Mouse (Mus musculus) thymus, adult 2 months (tissue): ENCODE data around the gene Prl2a1. TPM values are rescaled to one million over a fixed set of nuclear protein-coding genes. Genes with fewer than 3 reads are reported as not detected.
"Not testable (repeated sequence)": the region's sequence is repeated elsewhere in the genome, so short reads cannot be mapped to it uniquely, and the experiment has no call there.

Source experiments
- DNase-seq: peaks from one replicate; pipeline ENCODE4 v3.0.0; 2021
- H3K27ac ChIP-seq: fragments of 200-500 bp; 2 replicates; pipeline ENCODE4 v1.5.1; 2012; ENCODE audit warnings: low read length, control low read depth; ENCODE audit not compliant: control insufficient read depth, insufficient read depth
- H3K27me3 ChIP-seq: fragments of 200-500 bp; 2 replicates; pipeline ENCODE4 v1.6.1; 2012; ENCODE audit warnings: mild to moderate bottlenecking, low read length, moderate library complexity, mixed read lengths; ENCODE audit not compliant: control insufficient read depth, insufficient read depth
- H3K36me3 ChIP-seq: fragments of 200-500 bp; 2 replicates; pipeline ENCODE4 v1.6.1; 2012; ENCODE audit warnings: mild to moderate bottlenecking, low read length, moderate library complexity; ENCODE audit not compliant: control insufficient read depth, insufficient read depth
- H3K4me1 ChIP-seq: fragments of 200-500 bp; replicated peaks from 2 replicates; pipeline ENCODE4 v1.6.1; 2012; ENCODE audit warnings: low read length; ENCODE audit not compliant: control insufficient read depth, insufficient read depth
- H3K4me3 ChIP-seq: fragments of 200-500 bp; 2 replicates; pipeline ENCODE4 v1.5.1; 2012; ENCODE audit warnings: mild to moderate bottlenecking, low read length, control low read depth, moderate library complexity; ENCODE audit not compliant: control insufficient read depth, insufficient read depth
- CTCF ChIP-seq: fragments of 200-500 bp; IDR thresholded peaks from 2 replicates; pipeline ENCODE4 v1.5.1; 2012; ENCODE audit warnings: mild to moderate bottlenecking, control low read depth, low read length, moderate library complexity, borderline replicate concordance; ENCODE audit not compliant: control insufficient read depth, poor library complexity, insufficient read depth; ENCODE audit errors: extremely low read depth
- POLR2A ChIP-seq: fragments of 200-500 bp; IDR thresholded peaks from 2 replicates; pipeline ENCODE4 v1.6.1; 2012; ENCODE audit warnings: mild to moderate bottlenecking, low read length, control low read depth, moderate library complexity; ENCODE audit not compliant: control insufficient read depth, poor library complexity, insufficient read depth; ENCODE audit errors: extremely low read depth
- WGBS: fragments of 180-500 bp; shearing (Covaris S2); methylation state at CpG from one replicate; pipeline ENCODE4 v1.1.7; 2018; 5-methylcytosine and 5-hydroxymethylcytosine counted together
- polyA plus RNA-seq: library from polyadenylated mRNA; depleted of rRNA; stranded (reverse); fragments of >200 nt; gene quantifications from 2 replicates; pipeline ENCODE4 v1.2.3, GENCODE M21; 2012; rRNA removed

Prl2a1 gene
- not detected in 2 replicates for polyA plus RNA-seq

- Histone ChIP-seq H3K4me1 (no peaks in the 10 kb centered on the region), H3K27me3 (no peaks in the 10 kb centered on the region), H3K27ac (no peak within 1 kb of the TSS), H3K4me3 (no peak within 1 kb of the TSS), H3K36me3 (no peaks in the 10 kb centered on the region)
- TF ChIP-seq POLR2A, result no peak
- no peak for TF ChIP-seq CTCF
- WGBS, result 94% methylated on average over 1 of the region's 1 CpGs
- DNase-seq, result no peak
Observed at GRCm38 (mm10) chr13:27801354-27801753, at the start of gene Prl2a1. Gene Prl2a1 (plus strand): TSS chr13:27801654.

GRCm38 (mm10) chr13:27780704-27781103, 20.8 kb upstream of the Prl2a1 start, which contains the start of gene Prl7c1:
Gene Prl7c1 (minus strand): TSS chr13:27780804.
- H3K4me1 ChIP-seq, H3K27me3 ChIP-seq, H3K36me3 ChIP-seq, H3K27ac ChIP-seq, H3K4me3 ChIP-seq, DNase-seq: not testable (repeated sequence)
- 90% methylated on average over 3 of the region's 3 CpGs for WGBS

GRCm38 (mm10) chr13:27799303-27799702, 2.2 kb upstream of the Prl2a1 start:
- no peak overlapping the region for H3K4me3 ChIP-seq
- no peaks in the 10 kb centered on the region for H3K36me3 ChIP-seq
- no peak for DNase-seq
- no peaks in the 10 kb centered on the region for H3K27me3 ChIP-seq
- no peaks in the 10 kb centered on the region for H3K4me1 ChIP-seq
- TF ChIP-seq CTCF, result no peak
- TF ChIP-seq POLR2A, result no peak
- no peak overlapping the region for H3K27ac ChIP-seq
- 66% methylated on average over 4 of the region's 4 CpGs for WGBS

GRCm38 (mm10) chr13:27802765-27803164, 1.3 kb downstream of the Prl2a1 start:
- Histone ChIP-seq H3K4me3 (no peak overlapping the region), H3K4me1 (no peaks in the 10 kb centered on the region), H3K27me3 (no peaks in the 10 kb centered on the region), H3K27ac (no peak overlapping the region), H3K36me3 (no peaks in the 10 kb centered on the region)
- TF ChIP-seq CTCF (no peak), POLR2A (no peak)
- DNase-seq, result no peak
- 67% methylated on average over 1 of the region's 1 CpGs for WGBS

- no peaks in the 10 kb centered on the region for H3K27me3 ChIP-seq
- 96% methylated on average over 3 of the region's 3 CpGs for WGBS
- TF ChIP-seq POLR2A, result no peak
- no peak for TF ChIP-seq CTCF
- DNase-seq, result no peak
- H3K27ac ChIP-seq, result no peak within 1 kb of the TSS
- no peaks in the 10 kb centered on the region for H3K36me3 ChIP-seq
- H3K4me3 ChIP-seq, result no peak within 1 kb of the TSS
- H3K4me1 ChIP-seq, result no peaks in the 10 kb centered on the region
Observed at GRCm38 (mm10) chr13:27849042-27849441, 47.6 kb downstream of the Prl2a1 start, which contains the start of gene Prl2c1. Gene Prl2c1 (plus strand): TSS chr13:27849342.

Other genes starting within 250 kb of the Prl2a1 start
- gene Prl8a9, start 237.0 kb upstream of the Prl2a1 start, polyA plus RNA-seq, result not detected in 2 replicates
- gene Prl8a1, start 219.5 kb upstream of the Prl2a1 start, polyA plus RNA-seq, result not detected in 2 replicates
- gene Prl7b1, start 191.1 kb upstream of the Prl2a1 start, polyA plus RNA-seq, result not detected in 2 replicates
- gene Prl7a1, start 159.2 kb upstream of the Prl2a1 start, polyA plus RNA-seq, result not detected in 2 replicates
- gene Prl7a2, start 133.6 kb upstream of the Prl2a1 start, polyA plus RNA-seq, result not detected in 2 replicates
- gene Prl7d1, start 84.9 kb upstream of the Prl2a1 start, polyA plus RNA-seq, result not detected in 2 replicates
- not detected in 2 replicates for gene Prl7c1, start 20.9 kb upstream of the Prl2a1 start, polyA plus RNA-seq
- not detected in 2 replicates for gene Prl2c1, start 47.7 kb downstream of the Prl2a1 start, polyA plus RNA-seq
- not detected in 2 replicates for gene Prl4a1, start 214.6 kb downstream of the Prl2a1 start, polyA plus RNA-seq